Mouse (Mus musculus) CD4-positive naive resting alpha-beta T cell, adult 76 days (primary cell): ENCODE results near the gene Olfr672. TPM values are rescaled to one million over a fixed set of nuclear protein-coding genes. Genes with fewer than 3 reads are reported as not detected.

ENCODE experiments used
- total RNA-seq: library from RNA; stranded (reverse); gene quantifications from one replicate; pipeline ENCODE4 v1.2.4, GENCODE M21; 2023

Gene Olfr672
- total RNA-seq: not detected

GRCm38 (mm10) chr7:105001929-105002328 lies at the start of gene Olfr672:
TSS of gene Olfr672 (minus strand) at chr7:105002029.

GRCm38 (mm10) chr7:105032398-105032797 lies 30.6 kb upstream of the Olfr672 start, which contains the start of gene Olfr676:
TSS of gene Olfr676 (plus strand) at chr7:105032698.

GRCm38 (mm10) chr7:105028360-105028759 lies 26.5 kb upstream of the Olfr672 start, which contains the start of gene Olfr675:
TSS of gene Olfr675 (minus strand) at chr7:105028460.

GRCm38 (mm10) chr7:104979026-104979425 lies 22.8 kb downstream of the Olfr672 start, which contains the start of gene Olfr671:
TSS of gene Olfr671 (minus strand) at chr7:104979126.

GRCm38 (mm10) chr7:104962520-104962919 lies 39.3 kb downstream of the Olfr672 start, which contains the start of gene Olfr670:
TSS of gene Olfr670 (minus strand) at chr7:104962620.

Other genes starting within 250 kb of the Olfr672 start
- not detected for gene Usp17le, start 224.6 kb downstream of the Olfr672 start, total RNA-seq
- gene Usp17lb, start 159.4 kb downstream of the Olfr672 start, total RNA-seq: not detected
- not detected for gene Usp17la, start 145.0 kb downstream of the Olfr672 start, total RNA-seq
- not detected for gene Olfr665, start 124.0 kb downstream of the Olfr672 start, total RNA-seq
- gene Olfr666, start 106.1 kb downstream of the Olfr672 start, total RNA-seq: not detected
- gene Olfr667, start 80.5 kb downstream of the Olfr672 start, total RNA-seq: not detected
- gene Olfr668, start 74.0 kb downstream of the Olfr672 start, total RNA-seq: not detected
- not detected for gene Olfr669, start 67.8 kb downstream of the Olfr672 start, total RNA-seq
- not detected for gene Olfr670, start 39.4 kb downstream of the Olfr672 start, total RNA-seq
- gene Olfr671, start 22.9 kb downstream of the Olfr672 start, total RNA-seq: not detected
- not detected for gene Olfr675, start 26.4 kb upstream of the Olfr672 start, total RNA-seq
- not detected for gene Olfr676, start 30.7 kb upstream of the Olfr672 start, total RNA-seq
- gene Olfr677, start 49.3 kb upstream of the Olfr672 start, total RNA-seq: not detected
- gene Olfr678, start 62.4 kb upstream of the Olfr672 start, total RNA-seq: not detected
- not detected for gene Olfr679, start 79.2 kb upstream of the Olfr672 start, total RNA-seq
- not detected for gene Olfr680-ps1, start 90.8 kb upstream of the Olfr672 start, total RNA-seq
- gene Olfr681, start 114.8 kb upstream of the Olfr672 start, total RNA-seq: not detected
- not detected for gene Olfr683, start 145.0 kb upstream of the Olfr672 start, total RNA-seq
- not detected for gene Olfr684, start 161.6 kb upstream of the Olfr672 start, total RNA-seq
- gene Olfr685, start 184.0 kb upstream of the Olfr672 start, total RNA-seq: not detected
- not detected for gene Olfr686, start 205.5 kb upstream of the Olfr672 start, total RNA-seq